Mouse (Mus musculus) kidney, adult 8-10 months (tissue): Measurements from ENCODE around the gene Erp44.

Experiments used
- DNase-seq, 2 experiments: peaks; one replicate each; pipeline ENCODE4 v3.0.0; 2022

Erp44 gene

DNA sequence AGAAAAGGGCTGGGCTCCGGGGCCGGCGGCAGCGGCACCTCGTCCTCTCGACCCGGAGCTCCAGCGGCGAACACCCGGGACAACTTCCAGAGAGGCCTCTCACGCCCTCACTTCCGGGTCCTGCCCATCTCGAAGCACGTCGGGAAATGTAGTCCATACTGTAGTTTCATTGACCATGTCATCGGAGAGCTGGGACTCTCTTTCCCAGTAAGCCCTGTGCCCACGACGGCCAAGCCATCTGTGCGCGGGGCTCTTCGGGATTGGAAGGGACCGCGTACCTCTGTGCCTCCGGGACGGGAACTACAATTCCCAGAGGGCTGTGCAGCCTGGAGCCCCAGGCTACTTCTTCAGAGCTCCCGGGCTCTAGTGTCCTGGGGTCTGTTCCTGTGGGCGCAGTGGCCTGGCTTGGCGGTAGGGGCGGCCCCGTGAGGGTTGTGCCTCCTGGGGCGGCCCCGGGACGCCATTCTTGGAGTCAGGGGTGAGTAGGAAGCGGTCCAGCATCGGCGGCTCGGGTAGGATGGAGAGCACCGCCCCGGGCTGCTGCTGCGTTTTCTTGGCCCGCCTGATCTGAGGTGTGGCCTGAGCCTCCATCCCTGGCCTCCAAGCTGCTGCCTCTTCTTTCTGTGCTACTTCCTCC is at the start of gene Erp44, which contains the start of gene Invs:
TSS of gene Erp44 (minus strand) at position 61 of the 637 bp plus-strand sequence.
TSS of gene Invs (plus strand) at position 263 of the 637 bp plus-strand sequence.
- peak; percentile 95 to 98 for DNase-seq

DNA sequence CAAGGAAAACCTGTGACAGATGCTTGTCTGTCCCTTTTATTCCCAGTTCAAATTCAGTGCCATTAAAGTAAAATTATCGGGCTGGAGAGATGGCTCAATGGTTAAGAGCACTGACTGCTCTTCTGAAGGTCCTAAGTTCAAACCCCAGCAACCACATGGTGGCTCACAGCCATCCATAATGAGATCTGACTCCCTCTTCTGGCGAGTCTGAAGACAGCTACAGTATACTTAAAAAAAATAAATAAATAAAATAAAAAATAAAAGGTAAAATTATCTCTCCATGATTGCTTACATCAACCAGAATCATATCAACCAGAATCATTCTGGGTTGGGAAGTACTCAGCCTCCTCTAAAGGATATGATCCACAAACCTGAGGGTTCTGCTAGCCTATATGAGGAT is 48.7 kb upstream of the Erp44 start:
- DNase-seq = no peak

GRCm38 (mm10) chr4:48327192-48327591 is 47.8 kb upstream of the Erp44 start:
- DNase-seq = no peak

DNA sequence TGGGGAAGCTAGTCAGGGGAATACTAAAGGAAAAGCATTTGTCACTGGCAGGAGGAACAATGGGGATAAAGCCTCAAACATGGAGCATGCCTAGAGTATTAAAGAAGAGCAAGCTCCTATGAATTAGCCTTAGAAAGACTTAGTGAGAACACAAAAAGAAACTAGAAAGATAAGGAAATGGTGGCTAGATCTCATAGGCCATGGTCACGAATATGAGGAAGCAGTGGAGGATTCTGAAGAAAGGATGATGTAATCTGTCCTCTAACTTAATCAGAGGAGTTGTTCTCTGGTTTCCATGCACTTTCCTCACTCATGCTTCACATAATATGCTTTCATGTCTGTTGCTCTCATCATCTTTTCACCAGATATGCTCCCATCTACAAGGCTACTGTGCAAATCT is 42.7 kb upstream of the Erp44 start:
- no peak for DNase-seq

GRCm38 (mm10) chr4:48321276-48321675 is 41.9 kb upstream of the Erp44 start:
- DNase-seq = no peak

DNA sequence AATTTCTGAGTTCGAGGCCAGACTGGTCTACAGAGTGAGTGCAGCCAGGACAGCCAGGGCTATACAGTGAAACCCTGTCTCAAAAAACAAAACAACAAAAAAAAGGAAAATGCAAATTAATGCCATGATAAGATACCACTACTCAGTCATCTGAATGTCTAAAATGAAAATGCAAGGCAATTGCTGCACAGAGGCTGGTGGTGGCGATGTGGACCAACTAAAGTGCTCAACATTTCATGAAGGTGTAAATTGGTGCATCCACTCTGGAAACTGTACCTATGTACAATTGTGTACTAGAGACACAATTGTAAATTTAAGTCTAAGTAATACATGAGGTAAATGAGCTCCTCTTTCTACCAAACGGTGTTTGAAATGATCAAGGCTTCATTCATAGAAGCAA is 36.7 kb upstream of the Erp44 start:
- DNase-seq = no peak

- no peak for DNase-seq
Measured at GRCm38 (mm10) chr4:48314814-48315213, 35.5 kb upstream of the Erp44 start.

GRCm38 (mm10) chr4:48287086-48287757 is 7.9 kb upstream of the Erp44 start:
- DNase-seq = no peak

- peak in 1 of 2 experiments; percentile 41 for DNase-seq
Measured at GRCm38 (mm10) chr4:48281121-48281520, 1.8 kb upstream of the Erp44 start.

DNA sequence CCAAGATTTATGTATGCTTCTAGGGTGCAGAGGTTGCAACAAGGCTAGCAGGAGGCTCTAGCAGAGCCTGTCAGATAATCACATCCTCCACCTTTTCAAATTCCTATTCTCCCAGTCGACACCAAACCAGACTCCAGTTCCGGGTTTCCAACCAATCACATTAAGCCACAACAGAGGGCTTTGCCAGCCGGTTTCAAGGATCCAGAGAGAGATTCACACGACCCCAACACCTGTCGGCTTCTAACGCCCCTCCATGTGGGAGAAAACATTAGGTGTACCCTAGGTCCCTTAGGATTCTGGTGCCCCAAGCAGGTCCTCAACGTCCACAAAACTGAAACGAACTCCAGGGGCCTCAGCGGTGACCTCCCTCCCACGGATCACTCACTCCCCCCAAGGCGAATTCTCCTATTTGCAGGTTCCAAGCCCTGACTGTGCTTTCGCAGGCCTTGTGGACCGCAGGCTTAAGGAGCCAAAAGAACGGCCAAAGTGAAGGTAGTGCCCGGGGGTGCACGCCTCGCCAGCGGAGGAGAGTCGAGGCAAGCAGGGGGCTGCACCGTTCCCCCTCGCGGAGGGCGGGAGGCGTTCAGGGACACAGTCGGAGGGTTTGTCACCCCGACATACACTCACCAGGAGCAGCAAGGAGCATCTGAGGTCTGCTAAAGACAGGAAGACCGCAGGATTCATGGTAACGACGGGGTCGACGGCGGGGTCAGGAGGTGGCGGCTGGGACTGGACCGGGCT is 431 bp downstream of the Erp44 start:
- peak; percentile 25 to 32 for DNase-seq

DNA sequence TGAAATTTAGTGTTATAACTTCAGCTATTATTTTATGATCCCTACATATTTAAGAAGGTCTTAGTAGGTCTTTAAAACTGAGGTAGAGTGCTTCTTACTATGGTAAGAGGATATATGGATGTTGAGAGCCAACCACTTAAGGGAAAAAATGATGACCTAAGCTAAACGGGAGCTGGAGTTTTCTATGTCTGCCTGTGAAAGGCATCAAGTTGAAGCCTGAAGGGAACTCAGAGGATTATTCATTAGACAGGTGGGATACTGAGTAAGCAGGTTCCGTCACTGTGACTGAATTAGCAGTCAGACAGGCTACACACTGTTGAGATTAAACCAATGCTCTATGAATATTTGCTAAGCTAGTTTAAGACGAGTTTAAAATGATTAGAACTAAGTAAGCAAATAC is 2.3 kb downstream of the Erp44 start:
- peak; percentile 19 to 55 for DNase-seq

- DNase-seq = no peak
Measured at GRCm38 (mm10) chr4:48275736-48276135, 3.6 kb downstream of the Erp44 start.

GRCm38 (mm10) chr4:48273119-48273829 is 6.1 kb downstream of the Erp44 start:
- no peak for DNase-seq

GRCm38 (mm10) chr4:48271838-48272237 is 7.5 kb downstream of the Erp44 start:
- DNase-seq = no peak

GRCm38 (mm10) chr4:48270532-48270931 is 8.8 kb downstream of the Erp44 start:
- DNase-seq = no peak

- no peak for DNase-seq
Measured at GRCm38 (mm10) chr4:48268127-48268526, 11.2 kb downstream of the Erp44 start.

DNA sequence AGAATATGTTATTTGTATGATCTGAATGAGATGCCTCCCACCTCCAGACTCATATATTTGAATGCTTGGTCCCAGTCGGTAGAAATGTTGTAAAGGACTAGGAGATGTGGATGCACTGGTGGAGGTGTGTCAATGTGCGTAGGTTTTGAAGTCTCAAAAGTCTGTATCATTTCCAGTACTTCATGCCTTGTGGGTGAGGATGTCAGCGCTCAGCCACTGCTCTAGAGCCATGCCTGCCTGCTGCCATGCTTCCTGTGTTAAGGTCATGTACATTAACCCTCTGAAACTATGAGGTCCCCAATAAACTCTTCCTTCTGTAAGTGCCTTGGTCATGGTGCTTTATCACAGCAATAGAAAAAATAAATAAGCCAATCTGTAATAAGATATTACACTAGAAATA is 11.7 kb downstream of the Erp44 start:
- no peak for DNase-seq

DNA sequence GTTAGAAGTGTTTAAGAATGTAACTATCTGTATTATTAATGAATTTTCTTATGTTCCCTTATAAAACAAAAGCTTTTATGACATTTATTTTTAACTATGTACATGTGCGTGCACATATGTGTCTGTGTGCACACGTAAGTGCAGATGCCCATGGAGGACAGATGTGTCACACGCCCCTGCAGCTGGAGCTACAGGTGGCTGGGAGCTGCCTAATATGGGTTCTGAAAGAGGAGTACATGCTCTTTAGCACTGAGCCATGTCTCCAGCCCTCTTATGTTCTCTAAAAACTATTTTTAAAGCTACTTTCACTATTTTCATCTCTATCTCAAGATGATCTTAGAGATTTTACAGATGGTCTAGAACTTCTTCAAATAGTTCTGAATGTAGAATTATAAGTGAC is 21.3 kb downstream of the Erp44 start:
- no peak for DNase-seq

- no peak for DNase-seq
Measured at GRCm38 (mm10) chr4:48253266-48253665, 26.1 kb downstream of the Erp44 start.

DNA sequence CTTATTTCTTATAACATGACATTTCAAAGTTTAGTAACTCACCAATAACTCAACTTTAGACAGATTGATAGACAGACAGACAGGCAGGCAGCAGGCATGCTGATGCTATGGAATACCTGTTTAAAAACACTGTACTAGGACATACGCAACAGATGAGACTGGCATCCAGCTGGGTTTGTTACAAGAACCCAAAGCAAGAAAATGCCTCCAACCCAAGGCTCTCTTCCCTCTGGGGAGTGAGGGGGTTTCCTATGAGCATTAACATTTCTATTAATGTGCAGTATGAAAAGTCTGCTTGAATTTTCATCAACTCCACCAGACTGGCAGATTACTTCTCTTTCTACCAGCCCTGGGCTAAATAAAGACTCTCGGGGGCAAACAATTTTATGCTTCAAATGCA is 35.1 kb downstream of the Erp44 start:
- no peak for DNase-seq

DNA sequence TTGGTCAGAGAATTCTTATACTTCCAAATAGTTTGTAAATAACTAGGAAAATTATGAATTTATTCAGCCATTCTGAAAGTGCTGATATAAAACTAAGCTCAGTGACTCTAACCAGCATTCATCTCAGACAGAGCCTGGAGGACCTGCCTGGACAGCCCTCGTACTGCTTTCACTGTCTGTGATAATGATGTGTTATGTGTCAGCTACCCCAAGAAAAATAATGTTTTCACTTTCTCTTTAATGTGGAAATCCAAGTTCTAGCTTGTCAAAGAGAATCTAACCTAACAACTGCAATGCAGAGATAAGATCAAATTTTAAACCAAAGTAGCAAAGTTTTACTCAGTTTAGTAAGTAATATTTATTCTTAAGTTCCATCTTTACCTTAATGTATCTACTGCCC is 35.6 kb downstream of the Erp44 start:
- DNase-seq = no peak

- no peak for DNase-seq
Measured at GRCm38 (mm10) chr4:48242482-48242881, 36.9 kb downstream of the Erp44 start.

GRCm38 (mm10) chr4:48239046-48239445 is 40.3 kb downstream of the Erp44 start:
- no peak for DNase-seq
